Mouse (Mus musculus) liver, embryonic 14.5 days (tissue): ENCODE measurements around the gene Gm21962. TPM values are rescaled to one million over a fixed set of nuclear protein-coding genes. Genes with fewer than 3 reads are reported as not detected.

ENCODE experiments used
- ATAC-seq: fragments of 200-750 bp; cut with Nextera tagmentation; 2 replicates; pipeline ENCODE4 v1.8.0; 2017; ENCODE audit warnings: moderate number of reproducible peaks, mild to moderate bottlenecking, moderate library complexity; ENCODE audit not compliant: insufficient read depth
- DNase-seq, 3 experiments: peaks; one replicate each; pipeline ENCODE4 v3.0.0-alpha.2; 2012 to 2013; ENCODE audit warnings: low read depth in 3 of 3, low spot score in 3 of 3
- H3K27ac ChIP-seq: fragments of 300-500 bp; sonication (generic); 2 replicates; pipeline ENCODE4 v1.5.1; 2014; ENCODE audit warnings: moderate library complexity, mild to moderate bottlenecking, control low read depth, inconsistent platforms
- H3K27me3 ChIP-seq: fragments of 300-500 bp; sonication (generic); 2 replicates; pipeline ENCODE4 v1.6.1; 2014; ENCODE audit warnings: mild to moderate bottlenecking, low read length, moderate library complexity; ENCODE audit not compliant: control insufficient read depth, insufficient read depth
- H3K36me3 ChIP-seq: fragments of 300-500 bp; sonication (generic); replicated peaks from 2 replicates; pipeline ENCODE4 v1.6.1; 2014; ENCODE audit warnings: low read depth; ENCODE audit not compliant: control insufficient read depth, insufficient read depth
- H3K4me1 ChIP-seq, 2 experiments: fragments of 200-500 bp in 1 of 2; fragments of 300-500 bp in 1 of 2; sonication (generic) in 1 of 2; replicated peaks; 2 replicates each; pipeline ENCODE4 v1.6.1; 2012 to 2014; ENCODE audit warnings: antibody characterized with exemption in 1 of 2, inconsistent platforms in 1 of 2, low read length in 1 of 2; ENCODE audit not compliant: control insufficient read depth in 2 of 2, insufficient read depth in 2 of 2
- H3K4me2 ChIP-seq: fragments of 300-500 bp; sonication (generic); 2 replicates; pipeline ENCODE4 v1.6.1; 2014; ENCODE audit warnings: low read depth, mild to moderate bottlenecking, control low read depth, moderate library complexity
- H3K4me3 ChIP-seq, 2 experiments: fragments of 200-500 bp in 1 of 2; fragments of 300-500 bp in 1 of 2; sonication (generic) in 1 of 2; 2 replicates each; pipeline ENCODE4 v1.5.1; 2012 to 2014; ENCODE audit warnings: low read depth in 2 of 2, low read length in 2 of 2, mild to moderate bottlenecking in 2 of 2, control low read depth in 1 of 2, inconsistent platforms in 1 of 2, moderate library complexity in 1 of 2; ENCODE audit not compliant: insufficient read depth in 1 of 2
- H3K9ac ChIP-seq: fragments of 300-500 bp; sonication (generic); replicated peaks from 2 replicates; pipeline ENCODE4 v1.6.1; 2014; ENCODE audit warnings: mild to moderate bottlenecking, control low read depth, moderate library complexity
- H3K9me3 ChIP-seq: fragments of 300-500 bp; sonication (generic); 2 replicates; pipeline ENCODE4 v1.6.1; 2016; ENCODE audit warnings: low read length, mixed read lengths; ENCODE audit not compliant: control insufficient read depth
- CTCF ChIP-seq: IDR thresholded peaks from 2 replicates; pipeline ENCODE4 v1.5.1; 2016; ENCODE audit warnings: antibody characterized with exemption, low read depth, control low read depth
- EP300 ChIP-seq: IDR thresholded peaks from 2 replicates; pipeline ENCODE4 v1.6.1; 2016; ENCODE audit warnings: antibody characterized with exemption, low read depth
- WGBS: fragments of 180-500 bp; shearing (Covaris S2); extraction: QIAGEN DNeasy Blood & Tissue Kit; methylation state at CpG from one replicate; pipeline ENCODE4 v1.1.7; 2014; ENCODE audit not compliant: insufficient replicate concordance; 5-methylcytosine and 5-hydroxymethylcytosine counted together
- polyA plus RNA-seq, 2 experiments: library from polyadenylated mRNA; depleted of rRNA in 1 of 2; stranded (reverse) in 1 of 2; unstranded in 1 of 2; fragments of >200 nt; fragmentation: Nextera tagmentation in 1 of 2; extraction: Ambion mirVana in 1 of 2; gene quantifications; 2 replicates each; pipeline versions ENCODE4 v1.2.1 to v1.2.3; 2012 to 2014

The Gm21962 gene
- polyA plus RNA-seq, 2 experiments, result not detected

- Histone ChIP-seq H3K4me1 (no peaks in the 10 kb centered on the region), H3K9me3 (no peaks in the 10 kb centered on the region), H3K9ac (no peak overlapping the region), H3K4me2 (no peak overlapping the region), H3K27ac (no peak overlapping the region), H3K4me3 (no peak overlapping the region), H3K27me3 (no peaks in the 10 kb centered on the region), H3K36me3 (no peaks in the 10 kb centered on the region)
- WGBS, result 75% methylated on average over 6 of the region's 6 CpGs
- ATAC-seq (no peak), DNase-seq (no peak)
- no peak for TF ChIP-seq EP300
- no peak for TF ChIP-seq CTCF
These were observed 26.4 kb upstream of the Gm21962 start for GRCm38 (mm10) chr3:137644947-137645346.

DNA sequence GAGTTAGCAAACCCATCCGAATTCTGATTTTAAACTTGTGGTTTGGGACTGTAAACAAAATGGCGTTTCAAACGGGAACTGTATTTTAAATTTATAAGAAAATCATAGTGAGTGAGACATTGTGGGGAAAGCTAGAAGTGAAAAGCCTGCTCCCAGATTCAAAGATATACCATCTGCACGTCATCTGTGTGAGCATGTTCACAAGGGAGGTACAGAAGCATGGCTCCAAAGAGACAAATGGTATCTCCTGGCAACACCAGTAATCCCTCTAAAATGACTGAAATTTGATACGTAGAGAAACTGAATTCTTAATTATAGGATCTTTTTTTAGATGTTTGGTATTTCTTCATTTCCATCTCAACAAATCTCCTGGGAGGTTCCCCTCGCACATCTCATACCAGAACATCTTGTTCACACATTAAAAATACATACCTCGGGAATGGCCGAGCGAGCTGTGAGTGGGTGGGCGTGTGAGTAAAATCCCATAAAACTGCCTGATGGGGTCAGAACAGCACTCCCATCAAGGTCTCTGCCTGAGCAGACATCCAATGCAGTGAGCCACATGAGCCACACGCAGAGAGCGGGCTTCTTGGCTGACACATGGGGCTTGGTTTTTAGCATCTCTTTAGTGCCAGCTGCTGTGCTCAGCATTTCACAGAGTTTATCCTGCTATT, 23.8 kb upstream of the Gm21962 start:
- no peaks in the 10 kb centered on the region for H3K4me1 ChIP-seq
- H3K4me2 ChIP-seq, result no peak overlapping the region
- no peaks in the 10 kb centered on the region for H3K36me3 ChIP-seq
- DNase-seq (no peak), ATAC-seq (no peak)
- TF ChIP-seq CTCF (no peak), EP300 (no peak)
- no peak overlapping the region for H3K4me3 ChIP-seq
- H3K27me3 ChIP-seq, result no peaks in the 10 kb centered on the region
- no peak overlapping the region for H3K9ac ChIP-seq
- H3K27ac ChIP-seq, result no peak overlapping the region
- H3K9me3 ChIP-seq, result no peaks in the 10 kb centered on the region
- 68% methylated on average over 12 of the region's 12 CpGs for WGBS

DNA sequence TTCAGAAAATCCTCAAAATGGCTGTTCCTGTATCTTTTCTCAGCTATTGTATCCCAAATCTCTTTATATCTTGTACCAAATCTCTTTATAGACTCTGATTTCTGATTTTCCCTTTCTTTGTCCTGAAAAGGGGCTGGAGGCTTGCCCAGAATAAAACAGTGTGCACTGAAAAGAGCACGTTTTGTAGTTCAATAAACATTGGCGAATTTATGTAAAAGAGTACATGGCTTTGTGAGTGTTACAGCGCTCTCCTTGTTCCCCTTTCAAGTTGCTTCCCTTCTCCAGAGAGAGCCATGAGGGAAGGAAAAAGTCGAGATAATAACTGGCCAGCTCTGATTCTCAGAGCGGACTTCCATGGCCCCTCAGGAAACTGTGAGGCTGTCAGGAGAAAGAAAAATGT, 22.2 kb upstream of the Gm21962 start:
- ATAC-seq, result no peak
- Histone ChIP-seq H3K9me3 (no peaks in the 10 kb centered on the region), H3K36me3 (no peaks in the 10 kb centered on the region), H3K27me3 (no peaks in the 10 kb centered on the region), H3K4me2 (no peak overlapping the region), H3K4me1 (no peaks in the 10 kb centered on the region), H3K27ac (no peak overlapping the region), H3K4me3 (no peak overlapping the region), H3K9ac (no peak overlapping the region)
- 52% methylated on average over 5 of the region's 5 CpGs for whole genome bisulfite sequencing
- no peak for DNase-seq
- TF ChIP-seq EP300 (no peak), CTCF (no peak)

DNA sequence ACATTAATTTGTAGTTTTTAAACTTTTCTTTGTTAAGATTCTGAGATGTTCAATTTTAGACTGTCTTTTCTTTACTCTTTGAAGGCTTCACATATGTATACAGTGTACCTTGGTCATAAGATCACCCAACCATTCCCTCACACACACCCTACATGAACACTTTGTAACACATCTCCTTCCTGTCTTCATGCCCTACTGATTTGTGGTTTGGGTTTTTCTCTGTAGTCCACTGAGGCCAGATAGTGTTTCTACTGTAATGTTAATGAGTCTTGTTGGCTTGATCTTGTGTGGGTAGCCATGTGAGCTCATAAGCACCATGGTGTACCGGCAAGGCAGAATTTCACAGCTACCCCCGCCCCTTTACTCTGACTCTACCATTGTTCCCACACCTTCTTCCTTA, 18.5 kb upstream of the Gm21962 start:
- no peak for ATAC-seq
- H3K27ac ChIP-seq, result no peak overlapping the region
- no peaks in the 10 kb centered on the region for H3K9me3 ChIP-seq
- H3K4me1 ChIP-seq, result no peaks in the 10 kb centered on the region
- no peaks in the 10 kb centered on the region for H3K36me3 ChIP-seq
- 61% methylated on average over 2 of the region's 2 CpGs for WGBS
- no peak for DNase-seq
- no peaks in the 10 kb centered on the region for H3K27me3 ChIP-seq
- H3K4me3 ChIP-seq, result no peak overlapping the region
- H3K4me2 ChIP-seq, result no peak overlapping the region
- no peak overlapping the region for H3K9ac ChIP-seq
- TF ChIP-seq EP300, result no peak
- TF ChIP-seq CTCF, result no peak

DNA sequence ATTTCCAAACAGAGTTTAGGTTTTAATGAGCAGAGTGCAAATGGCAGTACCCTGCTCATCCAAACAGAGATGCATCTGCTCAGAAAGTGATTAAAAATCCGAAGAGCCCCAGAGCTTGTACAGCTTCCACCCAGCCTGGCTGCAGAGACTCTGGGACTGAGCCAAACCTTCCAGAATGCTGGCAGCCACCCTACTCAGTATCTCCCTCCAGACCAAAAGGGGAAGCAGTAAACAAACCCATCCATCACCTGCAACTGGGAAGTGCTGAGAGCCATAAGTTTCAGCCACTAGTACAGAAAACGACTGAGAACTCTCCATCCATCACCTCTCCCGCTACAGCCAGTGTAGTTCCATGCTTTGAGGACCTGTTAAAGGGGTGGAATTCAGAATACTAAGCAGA, 9.6 kb downstream of the Gm21962 start:
- Histone ChIP-seq H3K4me2 (no peak overlapping the region), H3K9me3 (no peaks in the 10 kb centered on the region), H3K36me3 (no peaks in the 10 kb centered on the region), H3K4me3 (no peak overlapping the region), H3K27me3 (no peaks in the 10 kb centered on the region), H3K9ac (no peak overlapping the region), H3K27ac (no peak overlapping the region), H3K4me1 (no peaks in the 10 kb centered on the region)
- no peak for DNase-seq
- no peak for ATAC-seq
- WGBS, result 10% methylated on average over 3 of the region's 3 CpGs
- TF ChIP-seq CTCF, result no peak
- TF ChIP-seq EP300, result no peak
